Mouse (Mus musculus): ENCODE results near the gene Cers3.

- TF ChIP-seq HCFC1 (IDR thresholded peaks at IDR 0.05; ENCODE audit: borderline replicate concordance, insufficient read depth, low read length) (no peak), ZC3H11A (IDR thresholded peaks at IDR 0.05; ENCODE audit: borderline replicate concordance, low read depth, low read length) (no peak)
Observed at GRCm38 (mm10) chr7:66849316-66849715, 106.0 kb downstream of the Cers3 start.
